Mouse (Mus musculus): ENCODE measurements around the gene Celsr1.

GRCm38 (mm10) chr15:86061848-86062481, 28.4 kb upstream of the Celsr1 start:
- TF ChIP-seq CTCF (IDR thresholded peaks at IDR 0.05) (no peak), POLR2A (IDR thresholded peaks at IDR 0.05; ENCODE audit: insufficient read depth, low read depth, low read length) (no peak), EP300 (IDR thresholded peaks at IDR 0.05; ENCODE audit: insufficient read depth, low read depth, low read length) (no peak)

Measured in heart, adult 2 months (tissue).